In the genomic region with DNA sequence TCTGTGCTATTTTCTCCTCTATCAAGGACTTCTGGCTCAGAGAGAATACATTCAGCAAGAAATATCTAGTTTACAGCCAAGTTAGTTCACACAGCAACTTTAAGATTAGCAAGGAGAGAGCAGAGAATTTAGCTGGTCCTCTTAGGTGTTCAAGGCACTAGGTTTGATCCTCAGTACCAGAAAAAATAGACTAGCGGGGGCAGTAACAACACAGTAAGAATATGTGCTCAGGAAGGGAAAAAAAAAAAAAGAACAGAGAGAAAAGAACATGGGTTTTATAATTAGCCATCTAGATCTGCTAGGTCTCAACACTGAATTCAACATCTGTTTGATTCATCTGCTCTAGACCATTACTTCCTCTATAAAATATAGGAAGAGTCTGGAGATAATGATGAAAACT, we compare ENCODE assay signal across 20 mouse cellular contexts.
"Had no signal": no experiment of that assay in that cellular context is flagged by ENCODE, and none has a peak within 500 bp of the region (broad histone marks: within the 10 kb centered on the region; RNA-seq: fewer than 3 reads in every experiment).

No protein-coding gene starts in this region.

- H3K4me2 ChIP-seq: lung, embryonic 15.5 days; midbrain, embryonic 12.5 days; neural tube, embryonic 13.5 days; neural tube, embryonic 15.5 days had no signal

- H3K4me1 ChIP-seq: lung, embryonic 15.5 days; midbrain, embryonic 10.5 days; midbrain, embryonic 12.5 days; neural tube, embryonic 13.5 days; neural tube, embryonic 15.5 days had no signal

- DNase-seq: liver, postnatal 0 days; lung, adult 2 months; lung, postnatal 4 days; midbrain, embryonic 14.5 days; retina, postnatal 1 day; right cerebral cortex, adult 18-20 months; right cerebral cortex, postnatal 25 days; right cerebral cortex, postnatal 4 days; spleen, adult 18-20 months; thymus, adult 2 months; thymus, postnatal 25 days; thymus, postnatal 4 days had no signal

- H3K4me3 ChIP-seq: lung, embryonic 15.5 days; midbrain, embryonic 10.5 days; midbrain, embryonic 12.5 days; myocyte; neural tube, embryonic 13.5 days; neural tube, embryonic 15.5 days had no signal

- H3K9ac ChIP-seq: liver, postnatal 0 days; lung, embryonic 15.5 days; midbrain, embryonic 12.5 days; neural tube, embryonic 13.5 days; neural tube, embryonic 15.5 days had no signal

- ATAC-seq: liver, postnatal 0 days; lung, postnatal 0 days; midbrain, embryonic 16.5 days had no signal

- H3K9me3 ChIP-seq: lung, embryonic 15.5 days; midbrain, embryonic 10.5 days; midbrain, embryonic 12.5 days; neural tube, embryonic 13.5 days; neural tube, embryonic 15.5 days had no signal

- H3K27ac ChIP-seq: lung, embryonic 15.5 days; midbrain, embryonic 10.5 days; midbrain, embryonic 12.5 days; neural tube, embryonic 13.5 days; neural tube, embryonic 15.5 days had no signal

- H3K27me3 ChIP-seq: lung, embryonic 15.5 days; midbrain, embryonic 12.5 days; neural tube, embryonic 13.5 days; neural tube, embryonic 15.5 days had no signal
